Mouse (Mus musculus) heart, embryonic 15.5 days (tissue): ENCODE measurements at regions not wholly inside any gene's neighbourhood (a gene's known extent, or its start where the extent isn't known, plus 50 kb on each side); places are given as distances from the start of the nearest gene placed in this dataset.

Source experiments
- ATAC-seq: fragments of 200-750 bp; cut with Nextera tagmentation; replicated peaks from 2 replicates; pipeline ENCODE4 v1.8.0; 2017; ENCODE audit warnings: low read depth, moderate TSS enrichment; ENCODE audit not compliant: insufficient number of reproducible peaks, insufficient read depth, low FRiP score
- H3K27ac ChIP-seq: fragments of 300-500 bp; sonication (generic); 2 replicates; pipeline ENCODE4 v1.5.1; 2015; ENCODE audit warnings: mild to moderate bottlenecking, inconsistent platforms
- H3K27me3 ChIP-seq: fragments of 300-500 bp; sonication (generic); 2 replicates; pipeline ENCODE4 v1.6.1; 2015; ENCODE audit warnings: inconsistent platforms
- H3K36me3 ChIP-seq: fragments of 300-500 bp; sonication (generic); 2 replicates; pipeline ENCODE4 v1.6.1; 2015; ENCODE audit warnings: mild to moderate bottlenecking, inconsistent platforms
- H3K4me1 ChIP-seq: fragments of 300-500 bp; sonication (generic); replicated peaks from 2 replicates; pipeline ENCODE4 v1.6.1; 2015; ENCODE audit warnings: inconsistent platforms
- H3K4me2 ChIP-seq: fragments of 300-500 bp; sonication (generic); 2 replicates; pipeline ENCODE4 v1.6.1; 2015; ENCODE audit warnings: inconsistent platforms, mild to moderate bottlenecking, moderate library complexity
- H3K4me3 ChIP-seq: fragments of 300-500 bp; sonication (generic); 2 replicates; pipeline ENCODE4 v1.5.1; 2015; ENCODE audit warnings: mild to moderate bottlenecking, inconsistent platforms
- H3K9ac ChIP-seq: fragments of 300-500 bp; sonication (generic); 2 replicates; pipeline ENCODE4 v1.6.1; 2015; ENCODE audit warnings: mild to moderate bottlenecking, inconsistent platforms
- H3K9me3 ChIP-seq: fragments of 300-500 bp; sonication (generic); replicated peaks from 2 replicates; pipeline ENCODE4 v1.6.1; 2016; ENCODE audit warnings: inconsistent platforms
- WGBS: fragments of 180-500 bp; shearing (Covaris S2); methylation state at CpG from one replicate; pipeline ENCODE4 v1.1.7; 2015; ENCODE audit warnings: mixed read lengths; 5-methylcytosine and 5-hydroxymethylcytosine counted together

DNA sequence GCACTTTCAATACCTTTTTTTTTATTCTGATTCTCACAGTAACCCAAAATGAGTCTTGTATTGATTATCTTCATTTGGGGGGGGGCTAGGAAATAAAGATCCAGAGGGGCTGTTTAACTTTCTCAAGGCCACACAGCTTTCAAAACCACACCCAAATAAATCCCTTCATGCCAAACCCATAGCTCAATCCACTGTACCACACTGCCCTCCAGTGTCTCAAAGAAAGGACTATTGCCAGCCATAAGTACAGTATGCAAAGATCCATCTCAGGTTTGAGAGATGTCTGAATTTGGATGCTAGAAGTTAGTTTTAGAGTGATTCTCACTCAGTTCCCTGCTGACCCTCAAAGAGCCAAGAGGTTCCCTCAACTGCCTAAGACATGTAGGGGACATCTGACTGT lies 120.1 kb upstream of the Gm26657 start:
- Histone ChIP-seq H3K4me3 (no peak overlapping the region), H3K9ac (no peak overlapping the region), H3K9me3 (no peaks in the 10 kb centered on the region), H3K27ac (no peak overlapping the region), H3K27me3 (no peaks in the 10 kb centered on the region), H3K36me3 (no peaks in the 10 kb centered on the region), H3K4me2 (no peak overlapping the region), H3K4me1 (0 out of 2 replicates have a peak, but pooled peaks cover 3% of the 10 kb centered on the region)
- ATAC-seq, result no peak

DNA sequence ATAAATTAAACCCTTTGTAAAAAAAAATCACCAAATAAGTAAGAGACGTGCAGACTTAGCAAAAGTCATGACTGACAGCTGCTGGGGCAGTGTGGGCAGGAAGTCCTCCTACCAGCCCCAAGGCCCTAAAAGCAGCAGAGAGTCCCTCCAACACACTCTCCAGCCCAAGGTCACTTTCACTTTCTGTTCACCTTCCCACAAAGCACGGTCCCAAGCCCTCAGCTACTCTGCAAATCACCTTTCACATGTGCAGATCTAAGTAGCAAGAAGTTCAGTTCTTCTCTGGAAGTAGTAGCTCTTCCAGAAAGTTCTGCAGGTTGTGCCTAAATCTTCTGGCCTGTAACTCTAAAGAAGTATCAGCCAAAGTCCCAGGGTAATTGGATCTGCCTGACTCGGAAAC lies 120.8 kb upstream of the Gm26657 start:
- Histone ChIP-seq H3K4me3 (no peak overlapping the region), H3K9me3 (no peaks in the 10 kb centered on the region), H3K27ac (no peak overlapping the region), H3K27me3 (no peaks in the 10 kb centered on the region), H3K36me3 (no peaks in the 10 kb centered on the region), H3K4me2 (no peak overlapping the region), H3K9ac (no peak overlapping the region), H3K4me1 (0 out of 2 replicates have a peak, but pooled peaks cover 3% of the 10 kb centered on the region)
- no peak for ATAC-seq
- WGBS, result 52% methylated on average over 3 of the region's 3 CpGs

DNA sequence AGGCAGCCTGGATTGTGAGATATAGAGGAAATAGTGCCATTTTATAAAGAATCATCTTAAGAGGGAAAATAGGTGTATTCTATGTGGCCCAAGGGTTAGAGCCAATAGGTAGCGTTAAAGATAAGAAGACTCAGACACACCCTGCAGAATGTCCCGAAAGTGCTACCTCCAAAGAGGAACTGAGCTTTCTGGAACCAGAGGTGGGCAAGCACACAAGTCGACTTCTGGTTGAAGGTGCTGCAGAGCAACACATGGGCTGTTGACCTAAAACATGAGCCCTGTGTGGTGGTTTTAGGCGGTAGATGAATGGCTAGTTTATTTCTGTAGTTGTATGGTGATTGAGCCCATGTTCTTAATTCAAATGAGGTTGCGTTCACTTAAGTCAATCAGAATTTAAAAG lies 121.4 kb upstream of the Gm26657 start:
- Histone ChIP-seq H3K4me1 (0 out of 2 replicates have a peak, but pooled peaks cover 3% of the 10 kb centered on the region), H3K9ac (no peak overlapping the region), H3K36me3 (no peaks in the 10 kb centered on the region), H3K4me2 (no peak overlapping the region), H3K27me3 (no peaks in the 10 kb centered on the region), H3K9me3 (no peaks in the 10 kb centered on the region), H3K4me3 (no peak overlapping the region), H3K27ac (no peak overlapping the region)
- no peak for ATAC-seq
- 82% methylated on average over 5 of the region's 5 CpGs for WGBS

DNA sequence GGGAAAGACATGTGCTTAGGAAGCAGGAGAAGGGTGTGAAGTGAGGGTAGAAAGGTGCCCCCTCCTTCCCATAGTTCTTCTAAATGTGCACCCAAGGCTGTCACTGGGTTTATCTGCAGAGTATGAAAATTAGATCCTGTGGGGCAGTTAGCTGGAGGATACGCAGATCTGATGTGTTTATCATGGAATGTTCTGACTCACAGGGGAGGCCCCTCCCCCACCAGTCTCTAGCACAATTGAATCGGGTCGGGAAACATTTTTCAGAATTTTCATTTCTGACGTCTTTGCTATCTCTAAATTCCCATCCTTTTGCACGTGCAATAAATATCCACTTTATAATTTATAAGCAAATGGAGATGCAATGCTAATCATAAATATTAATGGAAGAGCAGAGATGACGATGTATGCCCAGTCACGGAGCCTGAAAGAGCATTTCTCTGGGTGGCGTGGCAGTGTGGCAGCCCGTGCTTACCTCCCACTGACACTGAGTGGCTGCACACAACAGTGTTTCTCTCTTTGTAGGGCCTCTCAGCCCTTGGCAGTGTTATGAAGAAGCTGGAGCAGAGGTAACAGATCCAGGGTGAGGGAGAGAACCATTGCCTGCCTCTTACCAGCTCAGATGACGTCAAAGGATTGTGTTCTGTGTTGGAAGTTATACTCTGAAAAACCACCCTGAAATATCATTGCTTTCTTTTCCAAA lies 122.1 kb upstream of the Gm26657 start:
- H3K4me3 ChIP-seq, result no peak overlapping the region
- no peak overlapping the region for H3K27ac ChIP-seq
- no peaks in the 10 kb centered on the region for H3K27me3 ChIP-seq
- no peak overlapping the region for H3K4me2 ChIP-seq
- H3K36me3 ChIP-seq, result no peaks in the 10 kb centered on the region
- no peak for ATAC-seq
- H3K9ac ChIP-seq, result no peak overlapping the region
- 68% methylated on average over 10 of the region's 10 CpGs for whole genome bisulfite sequencing
- no peaks in the 10 kb centered on the region for H3K9me3 ChIP-seq
- 0 out of 2 replicates have a peak, but pooled peaks cover 3% of the 10 kb centered on the region for H3K4me1 ChIP-seq

DNA sequence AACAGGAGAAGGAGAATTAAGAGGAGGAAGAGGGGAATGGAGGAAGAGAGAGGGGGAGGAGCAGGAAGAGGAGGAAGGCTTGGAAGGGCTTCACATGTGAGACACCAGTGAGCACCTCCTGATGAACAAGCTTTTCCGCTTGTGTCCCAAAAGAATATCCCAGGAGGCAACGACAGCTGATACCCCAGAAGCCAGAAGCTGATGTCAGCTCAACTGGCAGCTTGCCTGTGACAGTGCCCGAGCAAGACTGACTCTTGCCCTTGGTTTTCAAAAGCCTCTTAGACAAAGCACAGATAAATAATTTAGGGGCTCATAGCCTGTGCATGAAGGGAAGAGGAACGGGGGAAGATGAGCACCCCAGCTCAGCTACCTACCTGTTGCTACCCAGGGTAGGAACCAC lies 127.5 kb upstream of the Gm26657 start:
- Histone ChIP-seq H3K9me3 (no peaks in the 10 kb centered on the region), H3K9ac (no peak overlapping the region), H3K27me3 (no peaks in the 10 kb centered on the region), H3K4me3 (no peak overlapping the region), H3K36me3 (no peaks in the 10 kb centered on the region), H3K4me2 (no peak overlapping the region), H3K4me1 (peaks cover 23% of the 10 kb centered on the region), H3K27ac (no peak overlapping the region)
- ATAC-seq, result no peak
- WGBS, result 29% methylated on average over 4 of the region's 4 CpGs

DNA sequence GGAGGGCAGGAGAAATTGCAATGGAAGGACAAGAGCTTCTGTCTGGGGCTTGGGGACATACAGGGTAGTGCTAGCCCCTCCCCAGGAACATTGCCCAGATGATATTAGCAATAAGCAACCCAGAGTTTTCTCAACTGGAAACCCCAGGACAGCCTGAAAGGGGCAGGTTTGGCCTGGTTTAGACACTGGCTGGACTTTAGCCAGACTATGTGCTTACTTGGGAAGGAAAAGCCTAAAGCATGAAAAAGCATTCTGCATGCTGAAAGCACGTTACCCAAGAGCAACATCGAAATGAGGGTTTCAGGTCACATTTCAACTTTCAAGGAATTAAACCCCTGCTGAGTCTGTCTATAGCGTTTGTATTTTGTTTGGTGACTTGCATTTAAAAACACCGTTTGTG lies 128.1 kb upstream of the Gm26657 start:
- 40% methylated on average over 4 of the region's 4 CpGs for WGBS
- H3K27me3 ChIP-seq, result no peaks in the 10 kb centered on the region
- H3K4me3 ChIP-seq, result no peak overlapping the region
- no peak overlapping the region for H3K4me2 ChIP-seq
- ATAC-seq, result no peak
- no peaks in the 10 kb centered on the region for H3K9me3 ChIP-seq
- peaks cover 23% of the 10 kb centered on the region for H3K4me1 ChIP-seq
- no peak overlapping the region for H3K27ac ChIP-seq
- no peaks in the 10 kb centered on the region for H3K36me3 ChIP-seq
- no peak overlapping the region for H3K9ac ChIP-seq

DNA sequence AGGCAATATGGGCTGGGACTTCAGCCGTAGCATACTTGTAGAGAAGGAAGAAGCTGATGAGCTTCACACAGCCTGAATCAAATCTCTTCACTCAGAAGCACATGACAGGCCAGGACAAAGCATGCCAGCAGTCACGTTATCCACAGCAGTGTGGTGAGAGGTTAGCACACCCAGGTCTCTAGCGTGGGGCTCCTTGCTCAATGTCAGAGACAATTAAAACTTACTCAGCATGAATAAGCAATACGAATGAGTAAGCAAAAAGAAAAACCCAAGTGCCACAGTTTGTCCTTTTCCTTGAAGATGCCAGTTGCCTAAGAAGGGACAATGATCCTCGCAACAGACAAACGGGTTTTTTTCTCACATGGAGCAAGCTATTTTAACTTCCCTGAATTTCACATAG lies 129.6 kb upstream of the Gm26657 start:
- H3K4me1 ChIP-seq, result peaks cover 23% of the 10 kb centered on the region
- no peaks in the 10 kb centered on the region for H3K9me3 ChIP-seq
- no peak overlapping the region for H3K4me3 ChIP-seq
- 0 out of 2 replicates have a peak, but pooled peaks have one; percentile 39 for ATAC-seq
- no peak overlapping the region for H3K9ac ChIP-seq
- no peaks in the 10 kb centered on the region for H3K36me3 ChIP-seq
- WGBS, result 59% methylated on average over 6 of the region's 6 CpGs
- H3K4me2 ChIP-seq, result no peak overlapping the region
- no peak overlapping the region for H3K27ac ChIP-seq
- H3K27me3 ChIP-seq, result no peaks in the 10 kb centered on the region

DNA sequence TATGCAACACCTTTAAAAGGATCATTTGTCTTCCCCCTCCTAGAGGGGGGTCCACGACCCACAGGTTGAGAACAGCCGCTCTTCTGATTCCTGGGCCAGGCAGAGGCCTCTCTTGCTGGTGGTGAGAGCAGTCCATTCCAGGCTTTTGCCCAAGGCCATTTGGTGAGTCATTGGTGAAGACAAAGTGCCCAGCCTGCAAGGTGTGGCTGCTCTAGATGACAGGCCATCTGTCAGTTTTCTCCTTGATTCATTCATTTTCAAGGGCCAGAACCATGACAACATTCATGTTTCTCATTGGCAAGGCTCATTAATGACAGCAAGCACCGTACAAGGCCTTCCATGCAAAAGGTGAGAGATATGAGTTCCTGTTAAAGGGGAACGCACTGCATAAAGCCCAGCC lies 131.2 kb upstream of the Gm26657 start:
- Histone ChIP-seq H3K36me3 (no peaks in the 10 kb centered on the region), H3K27me3 (no peaks in the 10 kb centered on the region), H3K27ac (no peak overlapping the region), H3K9me3 (no peaks in the 10 kb centered on the region), H3K4me1 (peaks cover 23% of the 10 kb centered on the region), H3K4me3 (no peak overlapping the region), H3K4me2 (no peak overlapping the region), H3K9ac (no peak overlapping the region)
- no peak for ATAC-seq
- WGBS, result 53% methylated on average over 4 of the region's 4 CpGs

DNA sequence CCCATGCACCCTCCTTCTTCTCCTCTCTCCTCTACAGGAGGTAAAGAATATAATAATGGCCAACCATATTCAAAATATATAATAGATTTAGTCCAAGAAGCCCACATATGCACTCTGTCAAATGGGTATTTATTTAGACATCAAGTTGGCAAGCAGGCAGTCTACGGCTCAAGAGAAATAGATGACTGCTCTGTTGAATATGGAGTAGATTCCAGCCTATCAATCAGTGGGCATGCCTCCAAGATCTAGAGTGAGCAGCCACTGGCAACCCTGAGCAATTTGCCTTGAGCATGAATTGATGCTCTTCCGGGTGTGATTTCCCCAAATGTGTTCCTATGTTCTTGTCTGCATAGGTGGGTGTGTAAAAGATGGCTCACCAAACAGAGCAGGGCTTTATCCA lies 141.5 kb upstream of the Gm26657 start:
- no peaks in the 10 kb centered on the region for H3K36me3 ChIP-seq
- H3K27me3 ChIP-seq, result no peaks in the 10 kb centered on the region
- H3K4me3 ChIP-seq, result no peak overlapping the region
- 69% methylated on average over 2 of the region's 2 CpGs for WGBS
- H3K4me1 ChIP-seq, result no peaks in the 10 kb centered on the region
- H3K4me2 ChIP-seq, result no peak overlapping the region
- ATAC-seq, result no peak
- H3K9ac ChIP-seq, result no peak overlapping the region
- H3K9me3 ChIP-seq, result no peaks in the 10 kb centered on the region
- H3K27ac ChIP-seq, result no peak overlapping the region

DNA sequence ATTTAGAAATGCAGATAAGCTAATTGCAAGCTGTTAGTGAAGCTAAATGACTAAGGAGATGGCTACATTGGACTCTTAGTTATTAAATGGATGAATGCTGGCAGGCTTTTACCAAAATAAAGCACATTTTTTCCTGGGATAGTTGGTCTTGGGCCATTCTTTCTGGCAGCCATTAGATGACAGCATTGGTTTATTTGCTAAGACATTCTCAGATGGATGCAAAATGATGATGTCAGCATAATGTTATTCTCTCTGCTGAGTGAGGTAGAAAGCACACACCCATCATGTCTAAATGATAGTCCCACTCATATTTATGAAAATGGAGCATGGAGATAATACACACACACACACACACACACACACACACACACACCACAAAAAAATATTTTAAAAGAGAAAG lies 141.9 kb upstream of the Gm26657 start:
- Histone ChIP-seq H3K36me3 (no peaks in the 10 kb centered on the region), H3K9ac (no peak overlapping the region), H3K9me3 (no peaks in the 10 kb centered on the region), H3K4me3 (no peak overlapping the region), H3K4me1 (no peaks in the 10 kb centered on the region), H3K27ac (no peak overlapping the region), H3K27me3 (no peaks in the 10 kb centered on the region), H3K4me2 (no peak overlapping the region)
- no peak for ATAC-seq

DNA sequence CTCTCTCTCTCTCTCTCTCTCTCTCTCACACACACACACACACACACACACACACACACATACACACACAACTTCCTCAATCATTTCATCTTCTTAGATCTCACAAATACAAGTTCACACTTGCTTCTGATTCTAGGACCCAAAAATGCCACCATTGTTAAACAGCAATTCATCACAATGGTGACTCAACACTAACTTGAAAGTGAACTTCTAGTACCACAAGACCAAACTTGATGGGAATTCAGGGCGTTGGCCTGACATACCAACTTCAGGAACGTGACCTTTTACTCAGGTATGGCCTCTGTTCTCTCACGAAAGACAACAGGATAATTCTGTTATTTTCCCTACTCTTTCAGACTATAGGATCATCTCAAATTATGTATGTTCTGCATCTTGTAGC lies 157.5 kb upstream of the Gm26657 start:
- no peaks in the 10 kb centered on the region for H3K27me3 ChIP-seq

DNA sequence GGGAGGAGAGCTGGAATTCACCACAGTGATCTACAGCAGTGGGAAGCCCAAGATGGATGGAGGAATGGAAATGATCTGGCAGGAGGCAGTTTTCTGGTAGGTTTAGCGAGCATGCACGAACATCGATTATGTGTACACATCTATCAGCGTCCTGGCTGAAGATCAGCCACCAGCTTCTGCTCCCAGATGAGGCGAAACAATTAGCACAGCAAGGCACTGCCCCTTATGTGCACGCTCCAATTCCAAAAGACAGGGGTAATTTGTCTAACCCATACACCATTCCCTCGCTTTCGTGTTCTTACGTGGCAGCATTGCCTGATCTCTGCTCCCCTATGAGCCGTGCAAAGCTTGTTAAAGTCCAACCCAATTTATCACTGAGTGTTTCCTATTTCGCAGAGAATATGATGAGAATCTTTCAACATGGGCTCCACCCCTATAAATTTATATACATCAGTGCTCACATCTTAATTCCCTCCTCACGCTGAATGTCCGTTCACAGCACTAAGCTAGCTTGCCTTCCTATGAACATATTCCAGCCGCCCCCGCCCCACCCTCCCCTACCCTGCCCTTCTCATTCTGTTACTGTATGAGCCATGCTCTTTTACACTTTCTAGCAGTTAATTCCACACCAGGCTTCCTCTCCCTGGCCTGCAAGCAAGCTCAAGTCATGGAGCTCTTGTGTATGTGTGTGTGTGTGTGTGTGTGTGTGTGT lies 162.9 kb upstream of the Gm26657 start:
- no peak overlapping the region for H3K27ac ChIP-seq
- no peak for ATAC-seq
- no peaks in the 10 kb centered on the region for H3K4me1 ChIP-seq
- H3K27me3 ChIP-seq, result no peaks in the 10 kb centered on the region
- H3K4me2 ChIP-seq, result no peak overlapping the region
- H3K36me3 ChIP-seq, result no peaks in the 10 kb centered on the region
- no peak overlapping the region for H3K9ac ChIP-seq
- no peaks in the 10 kb centered on the region for H3K9me3 ChIP-seq
- WGBS, result 82% methylated on average over 15 of the region's 15 CpGs
- H3K4me3 ChIP-seq, result no peak overlapping the region

More for the DNA sequence above, 157.5 kb upstream of the Gm26657 start:
- WGBS, result 65% methylated on average over 3 of the region's 3 CpGs
- Histone ChIP-seq H3K36me3 (no peaks in the 10 kb centered on the region), H3K4me1 (no peaks in the 10 kb centered on the region), H3K4me3 (no peak overlapping the region), H3K27ac (no peak overlapping the region), H3K9me3 (no peaks in the 10 kb centered on the region), H3K9ac (no peak overlapping the region), H3K4me2 (no peak overlapping the region)
- ATAC-seq, result no peak
